Comparison of ENCODE assay signal across 13 mouse cellular contexts in genomic region chr4:125126186-125126585, GRCm38 (mm10). TPM values are rescaled to one million over a fixed set of nuclear protein-coding genes. Genes with fewer than 3 reads are reported as not detected.
A peak's percentile ranks its signal among the peaks of the same experiment; 100 is the strongest.
DNase-seq lines count a peak whose midpoint lies in the region; ATAC-seq and TF ChIP-seq lines count a peak whose summit lies in the region.
"Had no signal": no experiment of that assay in that cellular context is flagged by ENCODE, and none has a peak within 500 bp of the region (broad histone marks: within the 10 kb centered on the region; RNA-seq: fewer than 3 reads in every experiment).

No protein-coding gene starts in this region.

- no peaks in the 10 kb centered on the region for H3K9me3 ChIP-seq in intestine, embryonic 15.5 days
- H3K9me3 ChIP-seq in intestine, embryonic 16.5 days (ENCODE audit: control insufficient read depth, low read length) = no peaks in the 10 kb centered on the region
- H3K9me3 ChIP-seq in E14TG2a.4 (ENCODE audit: low read length) = no peaks in the 10 kb centered on the region
- no peaks in the 10 kb centered on the region for H3K9me3 ChIP-seq in embryonic facial prominence, embryonic 10.5 days
- H3K9me3 ChIP-seq: embryonic facial prominence, embryonic 13.5 days had no signal

- H3K27ac ChIP-seq in intestine, embryonic 15.5 days = no peak overlapping the region
- H3K27ac ChIP-seq in intestine, embryonic 16.5 days (ENCODE audit: low read length) = no peak overlapping the region
- H3K27ac ChIP-seq in embryonic facial prominence, embryonic 10.5 days (replicated peaks) = no peak overlapping the region
- H3K27ac ChIP-seq in macrophage = peak overlapping the region; percentile 88
- H3K27ac ChIP-seq: embryonic facial prominence, embryonic 13.5 days had no signal

- no peak for DNase-seq in embryonic facial prominence, embryonic 10.5 days (ENCODE audit: low spot score)
- no peak for DNase-seq in layer of hippocampus, postnatal 14 days (ENCODE audit: low spot score in 2 of 2)
- DNase-seq in spleen, postnatal 36 days (ENCODE audit: low spot score in 2 of 2) = no peak
- DNase-seq: cerebellum, postnatal 14 days; gastrocnemius, postnatal 14 days; kidney, adult 8-10 months; right cerebral cortex, postnatal 25 days had no signal

- TF ChIP-seq CTCF in E14TG2a.4 (conservative IDR thresholded peaks at IDR 0.05; ENCODE audit: low read length) = no peak

- H3K9ac ChIP-seq in intestine, embryonic 15.5 days = no peak overlapping the region
- H3K9ac ChIP-seq in intestine, embryonic 16.5 days (ENCODE audit: low read depth, low read length) = no peak overlapping the region
- H3K9ac ChIP-seq: embryonic facial prominence, embryonic 13.5 days had no signal

- H3K4me1 ChIP-seq in intestine, embryonic 15.5 days (replicated peaks) = peaks cover 45% of the 10 kb centered on the region
- H3K4me1 ChIP-seq in intestine, embryonic 16.5 days (ENCODE audit: control insufficient read depth, insufficient read depth, low read length) = peaks cover 54% of the 10 kb centered on the region
- H3K4me1 ChIP-seq in E14TG2a.4 (replicated peaks; ENCODE audit: low read depth, low read length) = peaks cover 95% of the 10 kb centered on the region
- H3K4me1 ChIP-seq in embryonic facial prominence, embryonic 10.5 days = peaks cover 58% of the 10 kb centered on the region

- H3K27me3 ChIP-seq in intestine, embryonic 15.5 days (replicated peaks) = no peaks in the 10 kb centered on the region
- no peaks in the 10 kb centered on the region for H3K27me3 ChIP-seq in intestine, embryonic 16.5 days (replicated peaks; ENCODE audit: control insufficient read depth, insufficient read depth, low read length)
- peaks cover 18% of the 10 kb centered on the region for H3K27me3 ChIP-seq in E14TG2a.4 (ENCODE audit: insufficient read depth, low read length)
- H3K27me3 ChIP-seq in embryonic facial prominence, embryonic 10.5 days (replicated peaks; ENCODE audit: low read depth, poor library complexity, severe bottlenecking) = peaks cover 51% of the 10 kb centered on the region

- peak overlapping the region; percentile 94; the same call in 1 of the 2 replicates for H3K4me2 ChIP-seq in intestine, embryonic 15.5 days (replicated peaks)
- no peak overlapping the region for H3K4me2 ChIP-seq in intestine, embryonic 16.5 days (ENCODE audit: low read depth, low read length)

- H3K79me2 ChIP-seq in macrophage (ENCODE audit: inconsistent target) = peaks cover 63% of the 10 kb centered on the region

- H3K4me3 ChIP-seq in intestine, embryonic 15.5 days (replicated peaks) = no peak overlapping the region
- H3K4me3 ChIP-seq in intestine, embryonic 16.5 days (ENCODE audit: low read length) = no peak overlapping the region
- H3K4me3 ChIP-seq in E14TG2a.4 (replicated peaks; ENCODE audit: low read length) (peak overlapping the region; percentile 91), macrophage (ENCODE audit: inconsistent target) (peak overlapping the region; percentile 68)
- H3K4me3 ChIP-seq in embryonic facial prominence, embryonic 10.5 days = peak overlapping the region; percentile 82; the same call in 1 of the 2 replicates

- ATAC-seq in intestine, embryonic 15.5 days = no peak
- no peak for ATAC-seq in intestine, embryonic 16.5 days
- ATAC-seq: forebrain, embryonic 14.5 days had no signal

- 91% methylated on average over 3 of the region's 3 CpGs for WGBS in intestine, embryonic 15.5 days
- 84% methylated on average over 3 of the region's 3 CpGs for WGBS in intestine, embryonic 16.5 days
- 90% methylated on average over 3 of the region's 3 CpGs for WGBS in embryonic facial prominence, embryonic 10.5 days
- 80% methylated on average over 3 of the region's 3 CpGs for WGBS in macrophage (ENCODE audit: missing documents)

- H3K36me3 ChIP-seq in intestine, embryonic 15.5 days = no peaks in the 10 kb centered on the region
- no peaks in the 10 kb centered on the region for H3K36me3 ChIP-seq in intestine, embryonic 16.5 days (ENCODE audit: control insufficient read depth, insufficient read depth, low read length)
- H3K36me3 ChIP-seq in E14TG2a.4 (ENCODE audit: insufficient read depth, low read length) = peaks cover 54% of the 10 kb centered on the region
- no peaks in the 10 kb centered on the region for H3K36me3 ChIP-seq in embryonic facial prominence, embryonic 10.5 days (replicated peaks)
- H3K36me3 ChIP-seq in macrophage (ENCODE audit: inconsistent target) = peaks cover 9% of the 10 kb centered on the region; the same call in 1 of the 2 replicates
- H3K36me3 ChIP-seq: embryonic facial prominence, embryonic 13.5 days had no signal

RNA-seq across cellular contexts. Expression of gene Zc3h12a, which starts 1.5 kb away (rescaled TPM):
- polyA plus RNA-seq in intestine, embryonic 15.5 days (2015; fragmentation: Nextera tagmentation; extraction: Ambion mirVana) = 1.4 and 1.8 TPM in 2 replicates
- 1.4 and 1.5 TPM in 2 replicates for polyA plus RNA-seq in intestine, embryonic 16.5 days (2015; fragmentation: Nextera tagmentation; extraction: Ambion mirVana)
- 0.49 and 0.64 TPM in 2 replicates for polyA plus RNA-seq in embryonic facial prominence, embryonic 10.5 days (2016; fragmentation: Nextera tagmentation; extraction: Ambion mirVana)
- 100 to 1,000 TPM in 20 of 26 experiments, 10 to 100 TPM in 6; 57.3 to 229 (median 148) TPM for total RNA-seq in macrophage (2018; cell fraction: chromatin; rRNA removed)
- total RNA-seq in macrophage (2018; cell fraction: cytosol; rRNA removed) = 100 to 1,000 TPM in 8 of 26 experiments, 10 to 100 TPM in 18; 12.0 to 167 (median 56.6) TPM
- 100 to 1,000 TPM in 18 of 26 experiments, 10 to 100 TPM in 8; 39.0 to 219 (median 148) TPM for total RNA-seq in macrophage (2018; cell fraction: nucleus; rRNA removed)
- polyA plus RNA-seq in macrophage (2018) = 6.2 to 14.2 TPM (median 8.5 TPM) in 3 replicates
- 1 to 10 TPM; 1.2 to 1.9 TPM for total RNA-seq in layer of hippocampus, postnatal 14 days (2021)

RNA-seq across cellular contexts. Expression of gene Meaf6, which starts 41.3 kb away (rescaled TPM):
- polyA plus RNA-seq in intestine, embryonic 15.5 days (2015; fragmentation: Nextera tagmentation; extraction: Ambion mirVana) = 47.1 and 50.8 TPM in 2 replicates
- 39.3 and 40.3 TPM in 2 replicates for polyA plus RNA-seq in intestine, embryonic 16.5 days (2015; fragmentation: Nextera tagmentation; extraction: Ambion mirVana)
- polyA plus RNA-seq in embryonic facial prominence, embryonic 10.5 days (2016; fragmentation: Nextera tagmentation; extraction: Ambion mirVana) = 80.7 and 84.3 TPM in 2 replicates
- total RNA-seq in macrophage (2018; cell fraction: chromatin; rRNA removed) = 10 to 100 TPM; 11.9 to 63.3 (median 32.7) TPM
- total RNA-seq in macrophage (2018; cell fraction: cytosol; rRNA removed) = 10 to 100 TPM; 17.9 to 37.9 (median 23.7) TPM
- 10 to 100 TPM in 25 of 26 experiments, 1 to 10 TPM in 1; 9.1 to 45.3 (median 21.4) TPM for total RNA-seq in macrophage (2018; cell fraction: nucleus; rRNA removed)
- 18.5 to 49.2 TPM (median 35.8 TPM) in 3 replicates for polyA plus RNA-seq in macrophage (2018)
- total RNA-seq in layer of hippocampus, postnatal 14 days (2021) = 100 to 1,000 TPM; 110 to 113 TPM

RNA-seq across cellular contexts. Expression of gene Snip1, which starts 59.7 kb away (rescaled TPM):
- 24.6 and 28.2 TPM in 2 replicates for polyA plus RNA-seq in intestine, embryonic 15.5 days (2015; fragmentation: Nextera tagmentation; extraction: Ambion mirVana)
- 21.3 and 22.7 TPM in 2 replicates for polyA plus RNA-seq in intestine, embryonic 16.5 days (2015; fragmentation: Nextera tagmentation; extraction: Ambion mirVana)
- polyA plus RNA-seq in embryonic facial prominence, embryonic 10.5 days (2016; fragmentation: Nextera tagmentation; extraction: Ambion mirVana) = 34.9 and 35.1 TPM in 2 replicates
- 10 to 100 TPM in 22 of 26 experiments, 1 to 10 TPM in 4; 6.2 to 19.7 (median 15.0) TPM for total RNA-seq in macrophage (2018; cell fraction: chromatin; rRNA removed)
- total RNA-seq in macrophage (2018; cell fraction: cytosol; rRNA removed) = 10 to 100 TPM; 14.5 to 23.3 (median 19.6) TPM
- total RNA-seq in macrophage (2018; cell fraction: nucleus; rRNA removed) = 10 to 100 TPM; 10.2 to 22.7 (median 17.1) TPM
- polyA plus RNA-seq in macrophage (2018) = 15.9 to 19.4 TPM (median 15.9 TPM) in 3 replicates
- 10 to 100 TPM; 13.7 to 15.1 TPM for total RNA-seq in layer of hippocampus, postnatal 14 days (2021)

Comparison
In these comparisons a context has a peak if more than half of its experiments do, and no peak if none do; other contexts are left out.
1. H3K4me3 ChIP-seq: peak in E14TG2a.4 (single experiment), embryonic facial prominence, embryonic 10.5 days (single experiment) and macrophage (single experiment); none in intestine, embryonic 15.5 days (single experiment) and intestine, embryonic 16.5 days (single experiment).